ENCODE assay signal across 8 mouse cellular contexts in genomic region chr2:25500576-25501405, GRCm38 (mm10). TPM values are rescaled to one million over a fixed set of nuclear protein-coding genes. Genes with fewer than 3 reads are reported as not detected.
DNase-seq lines count a peak whose midpoint lies in the region; ATAC-seq and TF ChIP-seq lines count a peak whose summit lies in the region.

TSS of gene Fbxw5 (plus strand) at chr2:25500750.

- no peak for TF ChIP-seq CTCF in MEL (IDR thresholded peaks at IDR 0.05 in 2 of 3, conservative IDR thresholded peaks at IDR 0.05 in 1 of 3; ENCODE audit: control insufficient read depth in 1 of 3, insufficient read depth in 1 of 3, low read depth in 2 of 3, low read length in 3 of 3, poor library complexity in 1 of 3, severe bottlenecking in 1 of 3)
- TF ChIP-seq CTCF in cerebellum, adult 2 months (IDR thresholded peaks at IDR 0.05; ENCODE audit: borderline replicate concordance, insufficient read depth, low read depth, low read length): no peak

- TF ChIP-seq POLR2A in MEL (IDR thresholded peaks at IDR 0.05; ENCODE audit: control insufficient read depth in 1 of 2, insufficient read depth in 1 of 2, low read depth in 1 of 2, low read length in 2 of 2, poor library complexity in 1 of 2): peak; percentile 73 to 94; a peak in 2 of 4 replicates
- peak; percentile 62 for TF ChIP-seq POLR2A in cerebellum, adult 2 months (IDR thresholded peaks at IDR 0.05; ENCODE audit: borderline replicate concordance, insufficient read depth, low read length)

- TF ChIP-seq EP300 in MEL (IDR thresholded peaks at IDR 0.05; ENCODE audit: low read depth in 1 of 2, low read length in 2 of 2): peak in 1 of 2 experiments; percentile 20; a peak in 1 of 4 replicates

- TF ChIP-seq RAD21 in MEL (IDR thresholded peaks at IDR 0.05; ENCODE audit: low read depth, low read length): no peak

- peak within 1 kb of the TSS; percentile 97 for H3K4me2 ChIP-seq in lung, embryonic 16.5 days (ENCODE audit: low read depth, low read length)

- peak; percentile 95 for DNase-seq in MEL (ENCODE audit: low read depth, low spot score)
- DNase-seq in cerebellum, adult 2 months: peak; percentile 89 to 91
- peak; percentile 94 for DNase-seq in forelimb bud, embryonic 11.5 days (ENCODE audit: low read depth, low spot score)
- DNase-seq in layer of hippocampus, adult 9-10 months (ENCODE audit: low spot score): peak; percentile 40
- peak; percentile 46 for DNase-seq in ovary, postnatal 10 days (ENCODE audit: low spot score)
- peak; percentile 79 to 83 for DNase-seq in thymus, postnatal 10 days (ENCODE audit: low spot score in 2 of 2)

- peak; percentile 73 to 81 for ATAC-seq in hematopoietic stem cell, adult 5-6 weeks (replicated peaks in 1 of 2; ENCODE audit: insufficient read depth in 1 of 2, low FRiP score in 2 of 2, low TSS enrichment in 1 of 2, low read depth in 1 of 2, poor library complexity in 2 of 2, severe bottlenecking in 2 of 2)
- ATAC-seq in lung, embryonic 16.5 days (ENCODE audit: low read depth): peak; percentile 93

- peak within 1 kb of the TSS; percentile 65 for H3K27ac ChIP-seq in MEL (ENCODE audit: control insufficient read depth, low read depth, low read length)
- peak within 1 kb of the TSS; percentile 79 for H3K27ac ChIP-seq in cerebellum, adult 2 months (ENCODE audit: insufficient read depth, low read length)
- H3K27ac ChIP-seq in lung, embryonic 16.5 days (ENCODE audit: low read length): peak within 1 kb of the TSS; percentile 45

- WGBS in cerebellum, adult 2 months: under 1% methylated on average over 37 of the region's 44 CpGs
- WGBS in lung, embryonic 16.5 days: under 1% methylated on average over 38 of the region's 44 CpGs

- H3K36me3 ChIP-seq in MEL (ENCODE audit: control insufficient read depth in 1 of 2, insufficient read depth in 2 of 2, low read length in 2 of 2): peaks cover 0 to 29% of the 10 kb centered on the region in 2 experiments; a peak in 2 of 4 replicates
- H3K36me3 ChIP-seq in lung, embryonic 16.5 days (ENCODE audit: control insufficient read depth, insufficient read depth, low read length): peaks cover 16% of the 10 kb centered on the region

- peak within 1 kb of the TSS; percentile 97 for H3K9ac ChIP-seq in MEL (ENCODE audit: control insufficient read depth, low read depth, low read length, poor library complexity, severe bottlenecking)
- peak within 1 kb of the TSS; percentile 92 for H3K9ac ChIP-seq in lung, embryonic 16.5 days (ENCODE audit: low read length)

- H3K9me3 ChIP-seq in MEL (replicated peaks; ENCODE audit: insufficient read depth, low read length): no peaks in the 10 kb centered on the region
- no peaks in the 10 kb centered on the region for H3K9me3 ChIP-seq in lung, embryonic 16.5 days (ENCODE audit: control insufficient read depth, low read length)

- H3K4me3 ChIP-seq in MEL (ENCODE audit: control insufficient read depth in 1 of 2, insufficient read depth in 1 of 2, low read depth in 2 of 2, low read length in 2 of 2): peak within 1 kb of the TSS; percentile 93 to 96
- H3K4me3 ChIP-seq in cerebellum, adult 2 months (replicated peaks; ENCODE audit: insufficient read depth, low read depth, low read length): peak within 1 kb of the TSS; percentile 77
- H3K4me3 ChIP-seq in lung, embryonic 16.5 days (ENCODE audit: low read length): peak within 1 kb of the TSS; percentile 87

- H3K27me3 ChIP-seq in MEL (ENCODE audit: control insufficient read depth in 1 of 2, insufficient read depth in 2 of 2, low read length in 2 of 2): no peaks in the 10 kb centered on the region
- H3K27me3 ChIP-seq in cerebellum, adult 2 months (ENCODE audit: control insufficient read depth, insufficient read depth, low read length): no peaks in the 10 kb centered on the region
- H3K27me3 ChIP-seq in lung, embryonic 16.5 days (ENCODE audit: control insufficient read depth, insufficient read depth, low read depth, low read length): no peaks in the 10 kb centered on the region

- H3K4me1 ChIP-seq in MEL (ENCODE audit: control insufficient read depth in 1 of 2, insufficient read depth in 2 of 2, low read length in 2 of 2): peaks cover 10 to 36% of the 10 kb centered on the region in 2 experiments
- H3K4me1 ChIP-seq in cerebellum, adult 2 months (ENCODE audit: control insufficient read depth, insufficient read depth, low read length): peaks cover 22% of the 10 kb centered on the region
- H3K4me1 ChIP-seq in lung, embryonic 16.5 days (replicated peaks; ENCODE audit: control insufficient read depth, insufficient read depth, low read length): peaks cover 14% of the 10 kb centered on the region

- H3K79me2 ChIP-seq in MEL (ENCODE audit: control insufficient read depth, insufficient read depth, low read length, poor library complexity): peaks cover 9% of the 10 kb centered on the region

TF ChIP-seq in MEL, 35 proteins besides CTCF, POLR2A, EP300 and RAD21:
- TF ChIP-seq POLR2AphosphoS5 (IDR thresholded peaks at IDR 0.05; ENCODE audit: borderline replicate concordance, low read depth, low read length): 0 out of 2 replicates have a peak, but pooled peaks have one; percentile 15
- peak; percentile 85 for TF ChIP-seq NRF1 (IDR thresholded peaks at IDR 0.05; ENCODE audit: insufficient read depth, low read depth, low read length, poor library complexity, severe bottlenecking)
- TF ChIP-seq KAT2A (conservative IDR thresholded peaks at IDR 0.05; ENCODE audit: low read depth, low read length): no peak; the same call in 1 of the 2 replicates
- TF ChIP-seq ELF1 (IDR thresholded peaks at IDR 0.05; ENCODE audit: low read depth, low read length): peak; percentile 86
- peak; percentile 98 for TF ChIP-seq MAZ (IDR thresholded peaks at IDR 0.05; ENCODE audit: low read depth, low read length)
- no peak for TF ChIP-seq UBTF (IDR thresholded peaks at IDR 0.05; ENCODE audit: borderline replicate concordance, insufficient read depth, low read depth, low read length)
- TF ChIP-seq USF1 (IDR thresholded peaks at IDR 0.05; ENCODE audit: low read depth, low read length): 0 out of 2 replicates have a peak, but pooled peaks have one; percentile 7
- peak; percentile 97 for TF ChIP-seq SIN3A (IDR thresholded peaks at IDR 0.05; ENCODE audit: low read length)
- TF ChIP-seq MYC (IDR thresholded peaks at IDR 0.05; ENCODE audit: low read depth, low read length): no peak; the same call in 1 of the 2 replicates
- TF ChIP-seq HCFC1 (IDR thresholded peaks at IDR 0.05; ENCODE audit: low read depth, low read length): peak; percentile 93
- TF ChIP-seq TCF12 (IDR thresholded peaks at IDR 0.05; ENCODE audit: low read depth, low read length): peak; percentile 61
- no peak for TF ChIP-seq GABPA (IDR thresholded peaks at IDR 0.05; ENCODE audit: low read depth, low read length)
- peak; percentile 65 for TF ChIP-seq TBP (IDR thresholded peaks at IDR 0.05; ENCODE audit: low read depth, low read length)
- peak; percentile 82 for TF ChIP-seq MXI1 (IDR thresholded peaks at IDR 0.05; ENCODE audit: low read depth, low read length)
- peak; percentile 52; the same call in 1 of the 2 replicates for TF ChIP-seq POLR2AphosphoS2 (IDR thresholded peaks at IDR 0.05; ENCODE audit: low read length)
- TF ChIP-seq NELFE (IDR thresholded peaks at IDR 0.05; ENCODE audit: low read depth, low read length): peak; percentile 94
- TF ChIP-seq ZMIZ1 (IDR thresholded peaks at IDR 0.05; ENCODE audit: low read depth, low read length): 0 out of 2 replicates have a peak, but pooled peaks have one; percentile 3
- peak; percentile 36; the same call in 1 of the 2 replicates for TF ChIP-seq ETS1 (IDR thresholded peaks at IDR 0.05; ENCODE audit: low read depth, low read length)
- TF ChIP-seq ZKSCAN1 (IDR thresholded peaks at IDR 0.05; ENCODE audit: low read depth, low read length): no peak
- no peak for TF ChIP-seq ZNF384 (IDR thresholded peaks at IDR 0.05; ENCODE audit: low read depth, low read length)

RNA-seq across cellular contexts. Expression of gene Fbxw5, which starts in this region (rescaled TPM):
- 27.5 and 29.2 TPM in 2 replicates for total RNA-seq in MEL (2012; rRNA removed)
- polyA plus RNA-seq in MEL (2012; ENCODE audit: insufficient read depth in 1 of 2, insufficient read length in 2 of 2, low read depth in 1 of 2, low replicate concordance in 2 of 2, missing spikeins in 1 of 2): 10 to 100 TPM in 1 of 2 experiments, not detected in 1; 65.6 TPM
- polyA plus RNA-seq in cerebellum, adult 2 months (2012; rRNA removed): 54.7 and 59.4 TPM in 2 replicates
- total RNA-seq in hematopoietic stem cell, adult 5-6 weeks (2017): 20.6 and 25.1 TPM in 2 replicates
- 80.8 and 81.1 TPM in 2 replicates for polyA plus RNA-seq in lung, embryonic 16.5 days (2015; fragmentation: Nextera tagmentation; extraction: Ambion mirVana)

Comparison
In these comparisons a context has a peak if more than half of its experiments do, and no peak if none do; other contexts are left out.
1. Peak in every context shown above with its lines: DNase-seq, ATAC-seq, H3K4me3 ChIP-seq and H3K27ac ChIP-seq.
2. DNase-seq: peak in every context shown above with its lines; median percentile 95 in MEL; 94 in forelimb bud, embryonic 11.5 days; 90 in cerebellum, adult 2 months; 81 in thymus, postnatal 10 days; 46 in ovary, postnatal 10 days; 40 in layer of hippocampus, adult 9-10 months.